ENCODE assay signal across 10 mouse cellular contexts in the genomic region with DNA sequence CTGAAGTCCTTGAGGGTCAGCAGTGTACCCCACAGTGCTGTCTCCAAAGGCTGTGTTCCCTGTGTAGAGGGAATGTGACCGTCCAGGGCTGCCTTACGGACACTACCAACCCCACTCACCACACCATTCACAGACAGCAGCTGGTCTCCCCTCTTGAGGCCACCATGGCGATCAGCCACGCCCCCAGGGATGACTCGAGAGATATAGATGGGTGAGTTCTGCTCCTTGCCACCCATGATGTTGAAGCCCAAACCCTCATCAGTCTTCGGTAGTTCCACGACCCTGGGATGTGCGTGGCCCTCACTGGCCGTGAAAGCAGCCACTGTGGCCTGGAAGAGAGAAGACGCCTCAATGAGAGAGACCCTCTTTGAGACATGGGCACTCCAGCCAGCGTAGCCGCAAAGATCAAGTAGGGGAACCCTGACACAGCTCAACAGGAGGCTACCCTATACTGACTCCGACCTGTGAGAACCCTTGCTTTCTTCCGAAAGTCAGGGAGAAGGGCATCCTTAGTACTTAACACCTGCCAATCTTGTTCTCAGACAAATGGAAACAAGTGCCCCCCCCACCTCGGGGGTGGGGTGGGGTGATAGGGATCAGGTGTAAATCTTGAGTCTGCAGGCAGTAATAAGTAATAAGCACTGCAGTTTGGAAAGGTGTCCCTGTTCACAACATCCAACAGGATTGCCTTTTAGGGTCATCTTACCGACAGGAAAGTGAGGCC. TPM values are rescaled to one million over a fixed set of nuclear protein-coding genes. Genes with fewer than 3 reads are reported as not detected.
DNase-seq lines count a peak whose midpoint lies in the region; ATAC-seq lines count a peak whose summit lies in the region.
"Had no signal": no experiment of that assay in that cellular context is flagged by ENCODE, and none has a peak within 500 bp of the region (broad histone marks: within the 10 kb centered on the region; RNA-seq: fewer than 3 reads in every experiment).

No protein-coding gene starts in this region.

- no peak overlapping the region for H3K27ac ChIP-seq in kidney, embryonic 14.5 days (ENCODE audit: low read depth, low read length)
- no peak overlapping the region for H3K27ac ChIP-seq in embryonic facial prominence, embryonic 12.5 days
- H3K27ac ChIP-seq in forebrain, embryonic 12.5 days, result no peak overlapping the region
- no peak overlapping the region for H3K27ac ChIP-seq in midbrain, embryonic 14.5 days (replicated peaks; ENCODE audit: low read depth, low read length)

- peak overlapping the region; percentile 46; the same call in 1 of the 2 replicates for H3K4me3 ChIP-seq in kidney, embryonic 14.5 days (ENCODE audit: low read length)
- H3K4me3 ChIP-seq in embryonic facial prominence, embryonic 12.5 days, result peak overlapping the region; percentile 43; the same call in 1 of the 2 replicates
- no peak overlapping the region for H3K4me3 ChIP-seq in forebrain, embryonic 12.5 days (replicated peaks)
- peak overlapping the region; percentile 48; the same call in 1 of the 2 replicates for H3K4me3 ChIP-seq in midbrain, embryonic 14.5 days (replicated peaks; ENCODE audit: low read depth, low read length)

- H3K27me3 ChIP-seq in kidney, embryonic 14.5 days (ENCODE audit: control insufficient read depth, insufficient read depth, low read length), result peaks cover 42% of the 10 kb centered on the region
- peaks cover 47% of the 10 kb centered on the region for H3K27me3 ChIP-seq in embryonic facial prominence, embryonic 12.5 days
- H3K27me3 ChIP-seq in forebrain, embryonic 12.5 days, result peaks cover 38% of the 10 kb centered on the region
- H3K27me3 ChIP-seq in midbrain, embryonic 14.5 days (ENCODE audit: control insufficient read depth, insufficient read depth, low read length), result peaks cover 16% of the 10 kb centered on the region

- no peaks in the 10 kb centered on the region for H3K9me3 ChIP-seq in kidney, embryonic 14.5 days (ENCODE audit: control insufficient read depth, low read length)
- H3K9me3 ChIP-seq in embryonic facial prominence, embryonic 12.5 days, result no peaks in the 10 kb centered on the region
- H3K9me3 ChIP-seq in forebrain, embryonic 12.5 days, result no peaks in the 10 kb centered on the region
- H3K9me3 ChIP-seq in midbrain, embryonic 14.5 days (ENCODE audit: control insufficient read depth, low read length), result no peaks in the 10 kb centered on the region

- H3K9ac ChIP-seq in kidney, embryonic 14.5 days (ENCODE audit: low read depth, low read length), result no peak overlapping the region
- no peak overlapping the region for H3K9ac ChIP-seq in embryonic facial prominence, embryonic 12.5 days
- no peak overlapping the region for H3K9ac ChIP-seq in forebrain, embryonic 12.5 days
- no peak overlapping the region for H3K9ac ChIP-seq in midbrain, embryonic 14.5 days (replicated peaks; ENCODE audit: low read length)

- peaks cover 24% of the 10 kb centered on the region for H3K4me1 ChIP-seq in kidney, embryonic 14.5 days (ENCODE audit: control insufficient read depth, insufficient read depth, low read length)
- peaks cover 27% of the 10 kb centered on the region for H3K4me1 ChIP-seq in embryonic facial prominence, embryonic 12.5 days
- peaks cover 45% of the 10 kb centered on the region for H3K4me1 ChIP-seq in forebrain, embryonic 12.5 days
- H3K4me1 ChIP-seq in midbrain, embryonic 14.5 days (ENCODE audit: control insufficient read depth, insufficient read depth, low read length), result peaks cover 34% of the 10 kb centered on the region

- no peak overlapping the region for H3K4me2 ChIP-seq in kidney, embryonic 14.5 days (replicated peaks; ENCODE audit: low read depth, low read length)
- H3K4me2 ChIP-seq in embryonic facial prominence, embryonic 12.5 days (replicated peaks), result no peak overlapping the region
- peak overlapping the region; percentile 75 for H3K4me2 ChIP-seq in forebrain, embryonic 12.5 days
- H3K4me2 ChIP-seq in midbrain, embryonic 14.5 days (ENCODE audit: low read length), result peak overlapping the region; percentile 93

- WGBS in kidney, embryonic 14.5 days, result 73% methylated on average over 16 of the region's 16 CpGs
- WGBS in embryonic facial prominence, embryonic 12.5 days, result 74% methylated on average over 16 of the region's 16 CpGs
- WGBS in forebrain, embryonic 12.5 days, result 78% methylated on average over 16 of the region's 16 CpGs
- 75% methylated on average over 16 of the region's 16 CpGs for WGBS in midbrain, embryonic 14.5 days

- ATAC-seq in kidney, embryonic 14.5 days (ENCODE audit: low FRiP score, low TSS enrichment), result no peak
- no peak for ATAC-seq in embryonic facial prominence, embryonic 12.5 days (ENCODE audit: insufficient number of reproducible peaks, insufficient read depth, low FRiP score, low TSS enrichment)
- ATAC-seq in forebrain, embryonic 12.5 days (ENCODE audit: low FRiP score), result no peak
- ATAC-seq in midbrain, embryonic 14.5 days (ENCODE audit: low FRiP score, low TSS enrichment), result no peak

- no peak for DNase-seq in kidney, postnatal 10 days
- DNase-seq in midbrain, embryonic 14.5 days, result no peak
- DNase-seq in embryo, embryonic 10.5 days (ENCODE audit: low spot score), result no peak
- no peak for DNase-seq in Muller cell, postnatal 12 days (ENCODE audit: inconsistent ontology term)
- DNase-seq in urinary bladder, postnatal 10 days (ENCODE audit: low spot score), result no peak
- DNase-seq: adrenal gland, adult 8-10 months; lung, adult 2 months had no signal

- peaks cover 20% of the 10 kb centered on the region; the same call in 1 of the 2 replicates for H3K36me3 ChIP-seq in kidney, embryonic 14.5 days (ENCODE audit: control insufficient read depth, insufficient read depth, low read length)
- H3K36me3 ChIP-seq in embryonic facial prominence, embryonic 12.5 days, result peaks cover 16% of the 10 kb centered on the region
- H3K36me3 ChIP-seq in forebrain, embryonic 12.5 days (replicated peaks), result peaks cover 21% of the 10 kb centered on the region
- peaks cover 23% of the 10 kb centered on the region for H3K36me3 ChIP-seq in midbrain, embryonic 14.5 days (ENCODE audit: control insufficient read depth, insufficient read depth, low read length)

RNA-seq across cellular contexts. Expression of a gene that starts 1.2 kb away (rescaled TPM):
- 0.57 and 0.66 TPM in 2 replicates for polyA plus RNA-seq in kidney, embryonic 14.5 days (2014; fragmentation: Nextera tagmentation; extraction: Ambion mirVana)
- polyA plus RNA-seq in embryonic facial prominence, embryonic 12.5 days (2016; fragmentation: Nextera tagmentation; extraction: Ambion mirVana), result 1.2 and 1.9 TPM in 2 replicates
- 3.1 TPM in 2 replicates for polyA plus RNA-seq in forebrain, embryonic 12.5 days (2016; fragmentation: Nextera tagmentation; extraction: Ambion mirVana)
- 11.6 and 26.5 TPM in 2 replicates for polyA plus RNA-seq in midbrain, embryonic 14.5 days (2014; fragmentation: Nextera tagmentation; extraction: Ambion mirVana)

RNA-seq across cellular contexts. Expression of a gene that starts 2.4 kb away (rescaled TPM):
- 6.7 and 7.6 TPM in 2 replicates for polyA plus RNA-seq in kidney, embryonic 14.5 days (2014; fragmentation: Nextera tagmentation; extraction: Ambion mirVana)
- 8.8 and 9.2 TPM in 2 replicates for polyA plus RNA-seq in embryonic facial prominence, embryonic 12.5 days (2016; fragmentation: Nextera tagmentation; extraction: Ambion mirVana)
- 12.6 and 14.9 TPM in 2 replicates for polyA plus RNA-seq in forebrain, embryonic 12.5 days (2016; fragmentation: Nextera tagmentation; extraction: Ambion mirVana)
- polyA plus RNA-seq in midbrain, embryonic 14.5 days (2014; fragmentation: Nextera tagmentation; extraction: Ambion mirVana), result 26.9 and 28.0 TPM in 2 replicates

RNA-seq across cellular contexts. Expression of a gene that starts 26.4 kb away (rescaled TPM):
- 100 and 171 TPM in 2 replicates for polyA plus RNA-seq in kidney, embryonic 14.5 days (2014; fragmentation: Nextera tagmentation; extraction: Ambion mirVana)
- 323 and 338 TPM in 2 replicates for polyA plus RNA-seq in embryonic facial prominence, embryonic 12.5 days (2016; fragmentation: Nextera tagmentation; extraction: Ambion mirVana)
- polyA plus RNA-seq in forebrain, embryonic 12.5 days (2016; fragmentation: Nextera tagmentation; extraction: Ambion mirVana), result 313 and 314 TPM in 2 replicates
- polyA plus RNA-seq in midbrain, embryonic 14.5 days (2014; fragmentation: Nextera tagmentation; extraction: Ambion mirVana), result 80.6 and 135 TPM in 2 replicates

RNA-seq across cellular contexts. Expression of a gene that starts 34.1 kb away (rescaled TPM):
- polyA plus RNA-seq in kidney, embryonic 14.5 days (2014; fragmentation: Nextera tagmentation; extraction: Ambion mirVana), result 1.5 and 2.7 TPM in 2 replicates
- 0.81 and 1.5 TPM in 2 replicates for polyA plus RNA-seq in embryonic facial prominence, embryonic 12.5 days (2016; fragmentation: Nextera tagmentation; extraction: Ambion mirVana)
- polyA plus RNA-seq in forebrain, embryonic 12.5 days (2016; fragmentation: Nextera tagmentation; extraction: Ambion mirVana), result 0.13 and 0.20 TPM in 2 replicates
- not detected in 2 replicates for polyA plus RNA-seq in midbrain, embryonic 14.5 days (2014; fragmentation: Nextera tagmentation; extraction: Ambion mirVana)

RNA-seq across cellular contexts. Expression of a gene that starts 35.6 kb away (rescaled TPM):
- polyA plus RNA-seq in kidney, embryonic 14.5 days (2014; fragmentation: Nextera tagmentation; extraction: Ambion mirVana), result 10.1 and 11.3 TPM in 2 replicates
- polyA plus RNA-seq in embryonic facial prominence, embryonic 12.5 days (2016; fragmentation: Nextera tagmentation; extraction: Ambion mirVana), result 16.1 and 18.5 TPM in 2 replicates
- 4.6 and 6.6 TPM in 2 replicates for polyA plus RNA-seq in forebrain, embryonic 12.5 days (2016; fragmentation: Nextera tagmentation; extraction: Ambion mirVana)
- polyA plus RNA-seq in midbrain, embryonic 14.5 days (2014; fragmentation: Nextera tagmentation; extraction: Ambion mirVana), result 8.4 and 9.5 TPM in 2 replicates

Comparison
In these comparisons a context has a peak if more than half of its experiments do, and no peak if none do; other contexts are left out.
1. H3K4me2 ChIP-seq: peak in forebrain, embryonic 12.5 days (single experiment) and midbrain, embryonic 14.5 days (single experiment); none in kidney, embryonic 14.5 days (single experiment) and embryonic facial prominence, embryonic 12.5 days (single experiment).